Mouse (Mus musculus) embryonic facial prominence, embryonic 10.5 days (tissue): ENCODE results near the gene Lacc1. TPM values are rescaled to one million over a fixed set of nuclear protein-coding genes. Genes with fewer than 3 reads are reported as not detected.
"Not testable (repeated sequence)": the region's sequence is repeated elsewhere in the genome, so short reads cannot be mapped to it uniquely, and the experiment has no call there.

Experiments used
- DNase-seq: peaks from one replicate; pipeline ENCODE4 v3.0.0-alpha.2; 2017; ENCODE audit warnings: low spot score
- H3K27ac ChIP-seq: fragments of 300-500 bp; sonication (generic); replicated peaks from 2 replicates; pipeline ENCODE4 v1.5.1; 2016; ENCODE audit warnings: mild to moderate bottlenecking
- H3K27me3 ChIP-seq: fragments of 300-500 bp; sonication (generic); replicated peaks from 2 replicates; pipeline ENCODE4 v1.6.1; 2016; ENCODE audit warnings: low read depth, mild to moderate bottlenecking; ENCODE audit not compliant: poor library complexity, severe bottlenecking
- H3K36me3 ChIP-seq: fragments of 300-500 bp; sonication (generic); replicated peaks from 2 replicates; pipeline ENCODE4 v1.6.1; 2016; ENCODE audit warnings: mild to moderate bottlenecking, moderate library complexity
- H3K4me1 ChIP-seq: fragments of 300-500 bp; sonication (generic); 2 replicates; pipeline ENCODE4 v1.6.1; 2016
- H3K4me3 ChIP-seq: fragments of 300-500 bp; sonication (generic); 2 replicates; pipeline ENCODE4 v1.5.1; 2016; ENCODE audit warnings: mild to moderate bottlenecking, moderate library complexity
- H3K9me3 ChIP-seq: fragments of 300-500 bp; sonication (generic); 2 replicates; pipeline ENCODE4 v1.6.1; 2016; ENCODE audit warnings: mild to moderate bottlenecking
- WGBS: fragments of 180-500 bp; shearing (Covaris S2); methylation state at CpG from one replicate; pipeline ENCODE4 v1.1.7; 2016; 5-methylcytosine and 5-hydroxymethylcytosine counted together
- polyA plus RNA-seq: library from polyadenylated mRNA; unstranded; fragments of >200 nt; fragmentation: Nextera tagmentation; extraction: Ambion mirVana; gene quantifications from 2 replicates; pipeline ENCODE4 v1.2.1, GENCODE M21; 2016

Lacc1 gene
- polyA plus RNA-seq, 1 experiment from 2014 or later = 5.4 TPM

GRCm38 (mm10) chr14:77024499-77024898, 12.2 kb downstream of the Lacc1 start:
- Histone ChIP-seq H3K9me3 (no peaks in the 10 kb centered on the region), H3K36me3 (no peaks in the 10 kb centered on the region), H3K4me1 (peaks cover 4% of the 10 kb centered on the region), H3K27me3 (no peaks in the 10 kb centered on the region), H3K4me3 (no peak overlapping the region), H3K27ac (no peak overlapping the region)
- DNase-seq = no peak
- 93% methylated on average over 3 of the region's 3 CpGs for whole genome bisulfite sequencing

GRCm38 (mm10) chr14:77017211-77017610, 19.5 kb downstream of the Lacc1 start:
- Histone ChIP-seq H3K27me3 (no peaks in the 10 kb centered on the region), H3K4me1 (no peaks in the 10 kb centered on the region), H3K36me3 (no peaks in the 10 kb centered on the region), H3K27ac (no peak overlapping the region), H3K4me3 (no peak overlapping the region), H3K9me3 (no peaks in the 10 kb centered on the region)
- WGBS = 87% methylated on average over 6 of the region's 6 CpGs
- no peak for DNase-seq

GRCm38 (mm10) chr14:77016783-77017182, 19.9 kb downstream of the Lacc1 start:
- not testable (repeated sequence) for H3K4me3 ChIP-seq, H3K36me3 ChIP-seq, H3K9me3 ChIP-seq, H3K4me1 ChIP-seq, DNase-seq, H3K27ac ChIP-seq, H3K27me3 ChIP-seq
- WGBS = 47% methylated on average over 12 of the region's 12 CpGs

- no peaks in the 10 kb centered on the region for H3K36me3 ChIP-seq
- no peaks in the 10 kb centered on the region; the same call in 1 of the 2 replicates for H3K4me1 ChIP-seq
- no peaks in the 10 kb centered on the region for H3K27me3 ChIP-seq
- WGBS = 8% methylated on average over 3 of the region's 3 CpGs
- peak; percentile 74 for DNase-seq
- peak overlapping the region; percentile 12; the same call in 1 of the 2 replicates for H3K27ac ChIP-seq
- no peak overlapping the region for H3K4me3 ChIP-seq
- H3K9me3 ChIP-seq = no peaks in the 10 kb centered on the region
Observed at GRCm38 (mm10) chr14:77011804-77012203, 24.9 kb downstream of the Lacc1 start.

- Histone ChIP-seq H3K4me1 (peaks cover 16% of the 10 kb centered on the region), H3K4me3 (no peak overlapping the region), H3K27me3 (no peaks in the 10 kb centered on the region), H3K36me3 (no peaks in the 10 kb centered on the region), H3K27ac (no peak overlapping the region), H3K9me3 (no peaks in the 10 kb centered on the region)
- 20% methylated on average over 3 of the region's 3 CpGs for WGBS
- DNase-seq = peak; percentile 79
Observed at GRCm38 (mm10) chr14:77008238-77008637, 28.5 kb downstream of the Lacc1 start.

GRCm38 (mm10) chr14:77005566-77005965, 31.1 kb downstream of the Lacc1 start:
- DNase-seq = no peak
- Histone ChIP-seq H3K27me3 (no peaks in the 10 kb centered on the region), H3K36me3 (no peaks in the 10 kb centered on the region), H3K4me3 (no peak overlapping the region), H3K4me1 (peaks cover 16% of the 10 kb centered on the region), H3K27ac (no peak overlapping the region), H3K9me3 (no peaks in the 10 kb centered on the region)
- 65% methylated on average over 5 of the region's 5 CpGs for WGBS

- peaks cover 16% of the 10 kb centered on the region for H3K4me1 ChIP-seq
- H3K27me3 ChIP-seq = no peaks in the 10 kb centered on the region
- H3K4me3 ChIP-seq = no peak overlapping the region
- H3K36me3 ChIP-seq = no peaks in the 10 kb centered on the region
- WGBS = 60% methylated on average over 8 of the region's 8 CpGs
- DNase-seq = no peak
- H3K27ac ChIP-seq = no peak overlapping the region
- no peaks in the 10 kb centered on the region for H3K9me3 ChIP-seq
Observed at GRCm38 (mm10) chr14:77004740-77005139, 32.0 kb downstream of the Lacc1 start.

GRCm38 (mm10) chr14:76990351-76990750, 46.4 kb downstream of the Lacc1 start:
- not testable (repeated sequence) for H3K36me3 ChIP-seq, H3K27ac ChIP-seq, H3K27me3 ChIP-seq, H3K4me1 ChIP-seq, DNase-seq, H3K9me3 ChIP-seq, H3K4me3 ChIP-seq
- 95% methylated on average over 2 of the region's 2 CpGs for WGBS

- DNase-seq = no peak
- WGBS = 84% methylated on average over 1 of the region's 1 CpGs
Observed at GRCm38 (mm10) chr14:76981781-76982180, 54.9 kb downstream of the Lacc1 start.

GRCm38 (mm10) chr14:76981176-76981575, 55.5 kb downstream of the Lacc1 start:
- no peak overlapping the region for H3K4me3 ChIP-seq
- no peak for DNase-seq
- 95% methylated on average over 4 of the region's 4 CpGs for WGBS
- H3K27ac ChIP-seq = no peak overlapping the region
- no peaks in the 10 kb centered on the region for H3K27me3 ChIP-seq
- H3K9me3 ChIP-seq = no peaks in the 10 kb centered on the region
- H3K4me1 ChIP-seq = peaks cover 5% of the 10 kb centered on the region; the same call in 1 of the 2 replicates
- no peaks in the 10 kb centered on the region for H3K36me3 ChIP-seq

More at GRCm38 (mm10) chr14:76981781-76982180, 54.9 kb downstream of the Lacc1 start:
- Histone ChIP-seq H3K27ac (no peak overlapping the region), H3K27me3 (no peaks in the 10 kb centered on the region), H3K4me3 (no peak overlapping the region), H3K9me3 (no peaks in the 10 kb centered on the region), H3K4me1 (peaks cover 5% of the 10 kb centered on the region; the same call in 1 of the 2 replicates), H3K36me3 (no peaks in the 10 kb centered on the region)

GRCm38 (mm10) chr14:76979569-76979968, 57.1 kb downstream of the Lacc1 start:
- Histone ChIP-seq H3K4me3 (no peak overlapping the region), H3K27ac (no peak overlapping the region), H3K36me3 (no peaks in the 10 kb centered on the region), H3K9me3 (no peaks in the 10 kb centered on the region), H3K4me1 (peaks cover 5% of the 10 kb centered on the region; the same call in 1 of the 2 replicates), H3K27me3 (no peaks in the 10 kb centered on the region)
- 81% methylated on average over 9 of the region's 9 CpGs for WGBS
- no peak for DNase-seq
